Mouse (Mus musculus) heart, adult 11 months (tissue): ENCODE measurements around the gene Gm10031.
A peak's percentile ranks its signal among the peaks of the same experiment; 100 is the strongest.

Source experiments
- DNase-seq: peaks from one replicate; pipeline ENCODE4 v3.0.0; 2022

Gm10031 gene

DNA sequence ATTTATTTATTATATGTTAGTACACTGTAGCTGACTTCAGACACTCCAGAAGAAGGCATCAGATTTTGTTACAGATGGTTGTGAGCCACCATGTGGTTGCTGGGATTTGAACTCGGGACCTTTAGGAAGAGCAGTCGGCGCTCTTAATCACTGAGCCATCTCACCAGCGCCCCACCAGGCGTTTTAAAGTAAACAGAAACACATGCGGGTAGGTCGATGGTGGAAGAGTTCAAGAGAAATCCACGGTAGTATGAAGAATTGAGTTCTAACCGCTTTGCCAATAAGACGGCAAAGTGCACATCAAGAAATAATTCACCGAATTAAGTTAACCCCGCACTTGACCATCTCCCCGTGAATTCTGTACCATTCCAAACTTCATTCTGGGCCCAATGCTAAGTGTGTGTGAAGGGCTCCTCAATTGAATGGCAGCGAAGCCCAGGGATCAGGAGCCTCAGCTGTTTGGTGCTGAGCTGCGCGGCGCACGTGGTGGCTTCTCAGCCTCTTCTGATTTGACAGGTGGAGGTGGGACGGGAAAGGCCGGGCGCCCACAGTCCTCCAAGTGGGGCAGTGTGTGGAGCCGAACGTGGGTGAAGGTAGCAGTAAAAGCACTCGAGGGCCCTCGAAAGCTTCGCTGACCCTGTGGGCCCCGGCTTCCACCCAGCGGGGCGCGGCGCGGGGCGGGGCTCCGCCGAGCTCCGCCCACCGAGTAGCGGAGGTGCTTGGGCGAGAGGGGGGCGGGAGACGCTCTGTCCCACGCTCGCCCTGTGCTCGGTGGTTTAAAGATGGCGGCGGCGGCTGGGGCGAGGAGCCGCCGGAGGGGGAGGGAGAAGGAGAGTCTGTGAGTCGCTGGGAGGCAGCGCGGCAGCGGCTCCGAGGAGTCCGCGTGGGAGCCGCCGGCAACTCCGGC lies 34.5 kb downstream of the Gm10031 start, which contains the start of gene Abl2:
Gene Abl2 (plus strand): TSS at position 763 of the 907 bp plus-strand sequence.
- DNase-seq = peak; percentile 99

DNA sequence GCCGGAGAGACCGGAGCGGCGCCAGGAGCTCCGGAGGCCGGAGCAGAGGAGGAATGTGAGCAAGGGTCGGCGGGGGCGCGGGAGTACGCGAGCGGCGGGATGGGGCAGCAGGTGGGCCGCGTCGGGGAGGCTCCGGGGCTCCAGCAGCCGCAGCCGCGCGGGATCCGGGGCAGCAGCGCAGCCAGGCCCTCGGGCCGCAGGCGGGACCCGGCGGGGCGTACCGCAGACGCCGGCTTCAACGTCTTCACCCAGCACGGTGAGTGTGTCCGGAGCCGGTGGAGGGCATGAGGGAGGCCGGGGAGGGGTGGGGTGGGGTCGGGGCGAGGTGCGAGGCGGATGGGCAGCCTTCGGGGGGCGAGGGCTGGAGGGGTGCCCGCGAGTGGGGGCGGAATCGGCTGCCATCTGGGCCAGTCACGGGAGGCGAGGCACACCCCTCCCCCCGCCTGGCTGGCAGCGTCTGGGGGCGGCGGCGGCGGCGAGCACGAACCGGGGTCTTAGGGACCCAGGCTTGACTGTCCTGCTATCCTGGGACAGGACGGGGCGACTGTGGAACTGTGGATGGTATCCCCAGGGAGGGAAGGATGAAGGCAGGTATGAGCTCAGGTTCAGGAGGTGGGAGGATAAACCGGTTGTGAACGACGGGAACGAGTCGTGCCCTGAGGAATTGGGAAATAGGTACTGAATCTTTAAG lies 35.3 kb downstream of the Gm10031 start:
- DNase-seq = peak; percentile 95

DNA sequence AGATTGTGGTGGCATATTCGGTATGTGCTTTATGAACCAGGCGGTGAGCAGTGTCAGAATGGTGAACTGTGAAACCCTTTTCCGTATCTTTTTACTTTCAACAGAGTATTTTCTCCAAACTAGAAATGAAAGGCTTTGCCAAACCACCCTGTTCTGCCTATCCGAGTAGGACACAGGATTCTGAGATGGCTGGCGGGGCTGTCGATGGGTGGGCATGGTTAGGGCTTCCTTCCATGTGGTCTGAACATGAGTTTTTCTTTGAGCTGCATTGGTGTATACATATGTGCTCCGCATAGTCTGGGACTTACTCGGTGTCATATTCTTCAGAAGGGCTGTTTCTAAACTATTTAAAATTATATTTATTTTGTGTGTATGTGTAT lies 35.8 kb downstream of the Gm10031 start:
- DNase-seq = no peak

DNA sequence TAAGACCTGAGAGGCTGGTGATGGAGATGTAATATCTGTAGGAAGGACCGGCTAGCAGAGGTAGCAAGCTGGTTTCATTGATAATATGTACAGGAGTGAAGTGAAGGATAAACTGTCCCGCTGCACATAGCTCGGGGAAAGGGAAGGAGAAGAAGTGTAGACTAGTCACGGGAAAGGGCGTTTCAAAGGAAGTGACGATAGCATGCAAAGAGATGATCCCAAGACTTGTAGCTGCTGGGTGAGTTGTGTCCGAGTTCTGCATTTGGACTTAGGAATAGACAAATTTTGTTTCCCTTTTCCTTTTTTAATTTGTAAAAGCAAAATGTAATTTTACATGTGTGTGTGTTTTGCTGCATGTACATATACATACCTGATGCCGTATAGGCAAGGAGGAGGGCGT lies 36.7 kb downstream of the Gm10031 start:
- DNase-seq = peak; percentile 93

DNA sequence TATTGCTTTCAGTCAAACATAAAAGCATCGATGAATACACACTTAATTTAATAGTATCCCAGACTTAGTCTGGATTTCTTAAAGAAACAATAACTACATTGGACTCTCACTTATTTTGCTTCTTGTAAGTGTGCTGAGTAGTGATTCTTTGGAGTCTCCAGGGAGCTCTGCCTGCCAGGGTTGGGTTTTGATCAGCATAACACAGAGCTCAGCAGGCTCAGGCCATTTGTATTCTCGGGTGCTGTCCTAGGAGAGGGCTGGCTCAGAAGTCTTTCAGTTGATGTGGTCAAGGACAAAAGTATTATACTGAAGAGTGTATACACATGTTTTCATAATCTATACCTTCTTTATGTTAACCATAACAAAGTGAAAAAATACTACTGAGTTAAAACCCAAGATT lies 41.5 kb downstream of the Gm10031 start:
- no peak for DNase-seq

DNA sequence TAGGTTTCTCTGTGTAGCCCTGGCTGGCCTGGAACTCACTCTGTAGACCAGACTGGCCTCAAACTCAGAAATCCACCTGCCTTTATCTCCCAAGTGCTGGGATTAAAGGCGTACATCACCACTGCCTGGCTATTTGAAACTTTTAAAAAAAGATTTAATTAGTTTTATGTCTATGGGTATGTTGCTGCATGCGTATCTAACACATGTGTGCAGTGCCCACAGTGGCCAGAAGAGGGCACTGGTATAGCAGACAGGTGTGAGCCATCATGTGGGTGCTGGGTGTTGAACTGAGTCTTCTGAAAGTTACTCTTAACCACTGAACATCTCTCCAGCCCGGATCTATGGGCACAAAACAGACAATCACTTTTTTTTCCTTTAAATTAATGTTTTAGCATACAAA lies 42.3 kb downstream of the Gm10031 start:
- DNase-seq = no peak

DNA sequence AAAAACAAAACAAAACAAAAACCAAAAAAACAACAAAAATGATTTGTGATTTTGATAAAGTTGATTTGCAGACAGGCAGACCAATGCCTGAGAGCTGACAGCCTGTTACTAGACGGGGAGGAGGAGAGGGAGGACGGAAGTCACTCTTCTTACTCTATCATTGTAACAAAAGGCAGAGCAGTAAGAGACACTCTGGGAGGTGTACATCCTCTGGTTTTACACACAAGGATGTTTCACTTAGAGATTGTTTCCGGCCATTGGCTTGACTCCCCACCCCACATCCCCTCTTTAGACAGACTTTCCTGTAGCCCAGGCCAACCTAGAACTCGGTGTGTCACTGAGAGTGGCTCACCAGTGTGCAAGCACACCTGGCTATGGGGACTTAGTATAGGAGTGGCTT lies 45.8 kb downstream of the Gm10031 start:
- DNase-seq = no peak

DNA sequence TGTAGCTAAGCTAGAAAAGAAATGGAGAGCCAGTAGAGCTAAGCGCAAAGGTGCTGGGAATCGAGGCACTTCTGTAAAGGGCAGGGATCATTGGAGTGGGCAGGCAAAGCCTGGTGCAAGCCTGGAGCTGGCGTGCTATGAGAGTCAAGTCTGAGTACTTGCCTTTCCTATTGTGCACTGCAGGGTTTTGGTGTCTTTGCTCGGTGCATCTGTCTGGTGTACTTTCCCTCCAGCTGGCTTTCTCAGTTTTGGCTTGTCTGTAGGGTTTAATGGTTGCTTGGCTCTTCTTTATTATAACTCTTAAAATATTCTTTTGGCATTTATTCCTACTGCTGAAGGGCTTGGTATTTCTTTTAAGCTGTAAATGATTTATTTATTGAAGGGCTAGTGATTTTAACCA lies 49.1 kb downstream of the Gm10031 start:
- no peak for DNase-seq
